Mouse (Mus musculus) WW6 (cell line): ENCODE results near the gene Car5b.

Experiments
- DNase-seq: peaks from one replicate; pipeline ENCODE4 v3.0.0-alpha.2; 2013; ENCODE audit warnings: low read depth, low spot score

Gene Car5b

GRCm38 (mm10) chrX:163958467-163958875 lies 69.3 kb downstream of the Car5b start, which contains the start of gene Zrsr2:
Gene Zrsr2, minus strand, starts transcription at chrX:163958661.
- DNase-seq: peak; percentile 75

GRCm38 (mm10) chrX:163957803-163958466 lies 69.9 kb downstream of the Car5b start:
- peak; percentile 26 for DNase-seq

- DNase-seq: no peak
Observed at GRCm38 (mm10) chrX:163957381-163957780, 70.4 kb downstream of the Car5b start.

GRCm38 (mm10) chrX:163951618-163952017 lies 76.2 kb downstream of the Car5b start:
- no peak for DNase-seq

DNA sequence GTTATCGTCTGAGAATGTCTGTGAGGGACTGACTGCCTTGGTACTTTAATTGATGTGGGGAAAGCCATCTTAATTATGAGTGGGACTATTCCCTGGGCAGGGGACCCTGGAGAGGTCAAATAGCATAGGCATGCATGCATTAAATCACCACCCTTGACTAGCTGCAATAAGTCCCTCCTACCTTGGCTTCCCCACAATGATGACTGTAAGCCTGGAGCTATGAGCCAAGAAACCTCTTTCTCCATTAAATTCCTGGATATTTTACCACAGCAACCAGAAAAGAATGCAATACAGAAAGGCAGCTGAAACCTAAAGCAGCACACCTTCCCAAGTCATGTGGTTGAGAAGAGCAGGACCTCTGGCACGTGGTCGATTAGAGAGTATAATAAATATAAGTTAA lies 83.4 kb downstream of the Car5b start:
- no peak for DNase-seq

DNA sequence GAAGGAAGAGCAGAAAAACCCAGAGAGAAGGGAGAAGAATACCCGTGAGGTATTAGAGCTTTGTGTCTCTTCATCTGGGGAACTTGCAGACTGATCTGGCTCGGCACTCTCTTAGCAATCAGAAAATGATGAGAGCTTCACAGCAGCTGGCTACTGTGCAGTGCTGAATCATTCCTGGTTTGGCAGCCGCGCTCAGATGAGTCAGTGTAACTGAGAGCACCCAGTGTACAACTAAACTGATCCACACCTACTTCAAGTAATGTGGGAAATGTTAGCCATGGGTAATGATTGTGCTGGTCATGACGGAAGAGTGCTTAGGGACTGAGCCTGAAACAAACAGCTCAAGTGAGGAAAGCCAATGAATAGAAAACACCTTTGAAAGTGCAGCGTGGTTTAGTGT lies 89.2 kb downstream of the Car5b start:
- no peak for DNase-seq

GRCm38 (mm10) chrX:163934731-163935130 lies 93.1 kb downstream of the Car5b start:
- no peak for DNase-seq

DNA sequence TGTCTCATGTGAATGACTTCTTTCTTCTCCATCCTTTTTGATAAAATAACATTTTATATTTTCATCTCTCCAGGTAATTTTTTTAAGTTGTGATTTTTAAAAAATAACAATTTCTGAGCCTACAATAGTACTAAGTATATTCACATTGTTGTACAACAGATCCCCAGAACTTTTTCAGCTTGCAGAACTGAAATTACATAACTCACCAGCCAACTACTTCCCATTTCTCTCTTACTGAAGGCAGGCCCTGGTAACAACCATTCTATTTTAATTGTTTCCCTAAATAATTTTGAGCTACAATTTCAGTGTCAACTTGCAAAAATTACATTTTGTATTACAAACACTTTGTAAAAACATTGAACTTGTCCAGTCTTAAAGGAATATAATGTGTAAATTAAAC lies 98.2 kb downstream of the Car5b start:
- DNase-seq: no peak
